Mouse (Mus musculus) common myeloid progenitor, adult 5-6 weeks (primary cell): ENCODE results near the gene Upp2. TPM values are rescaled to one million over a fixed set of nuclear protein-coding genes. Genes with fewer than 3 reads are reported as not detected.

Source experiments
- ATAC-seq: replicated peaks from 2 replicates; pipeline ENCODE4 v1.8.0; 2016; ENCODE audit warnings: low read depth, mild to moderate bottlenecking, moderate TSS enrichment, inconsistent platforms; ENCODE audit not compliant: poor library complexity, severe bottlenecking
- total RNA-seq: library from RNA; stranded (forward); fragments of 200-1000, 187-1606 nt; gene quantifications from 2 replicates; pipeline ENCODE4 v1.2.3, GENCODE M21; 2017

Upp2 gene
- total RNA-seq, 1 experiment from 2014 or later, result 1.6 TPM

DNA sequence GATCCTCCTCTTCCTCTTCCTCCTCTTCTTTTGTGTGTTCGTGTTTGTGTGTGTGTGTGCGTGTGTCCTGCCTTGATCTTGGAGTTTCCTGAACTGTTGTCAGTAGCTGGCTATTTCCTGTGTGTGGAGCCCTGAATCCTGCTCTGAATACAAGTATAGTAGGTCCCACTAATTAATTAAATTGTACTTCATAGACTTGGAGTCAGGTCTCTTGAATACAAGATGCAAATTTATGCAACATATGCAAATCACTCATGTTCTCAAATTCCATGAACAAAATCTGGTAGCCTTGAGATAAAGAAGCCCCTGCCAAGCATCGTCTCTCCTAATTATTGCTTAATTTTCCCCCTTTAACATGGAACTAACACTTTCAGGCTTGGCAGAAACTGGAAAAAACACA lies 36.3 kb downstream of the Upp2 start:
- no peak for ATAC-seq

DNA sequence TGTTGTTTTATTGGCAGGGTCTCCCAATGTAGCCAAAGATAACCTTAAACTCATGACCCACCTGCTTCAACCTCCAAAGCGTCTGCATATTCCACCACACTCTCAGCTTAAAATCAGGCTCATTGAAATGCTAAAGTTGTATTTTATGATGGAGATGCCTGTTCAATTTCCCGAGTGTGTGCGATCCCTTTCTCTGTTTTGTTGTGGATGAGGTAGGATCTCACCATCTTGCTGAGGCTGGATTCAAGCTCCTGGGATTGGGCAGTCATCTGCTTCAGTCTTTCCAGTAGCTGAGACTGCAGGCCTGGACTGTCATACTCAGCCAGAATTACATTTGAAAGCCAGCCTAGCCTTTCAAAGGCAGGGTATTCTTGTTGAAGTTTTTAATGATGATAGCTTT lies 37.7 kb downstream of the Upp2 start:
- ATAC-seq, result no peak

DNA sequence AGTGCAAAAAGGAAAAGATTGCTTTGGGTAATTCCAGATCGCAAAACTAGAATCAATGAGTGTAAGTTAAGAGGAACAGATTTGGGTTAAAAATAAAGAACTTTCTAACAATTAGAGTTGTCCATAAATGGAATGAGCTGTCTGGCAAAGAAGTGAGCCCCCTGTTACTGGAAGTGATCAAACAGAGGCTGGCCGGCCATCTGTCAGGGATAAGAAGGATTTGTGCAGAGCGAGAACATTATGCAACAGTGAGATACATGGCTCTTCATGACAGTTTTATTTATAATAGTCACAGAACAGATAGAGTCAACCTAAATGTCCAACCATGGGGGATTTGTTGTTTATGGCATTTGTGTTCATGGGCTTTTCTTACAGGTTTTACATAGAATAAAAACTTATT lies 46.6 kb downstream of the Upp2 start:
- ATAC-seq, result no peak

DNA sequence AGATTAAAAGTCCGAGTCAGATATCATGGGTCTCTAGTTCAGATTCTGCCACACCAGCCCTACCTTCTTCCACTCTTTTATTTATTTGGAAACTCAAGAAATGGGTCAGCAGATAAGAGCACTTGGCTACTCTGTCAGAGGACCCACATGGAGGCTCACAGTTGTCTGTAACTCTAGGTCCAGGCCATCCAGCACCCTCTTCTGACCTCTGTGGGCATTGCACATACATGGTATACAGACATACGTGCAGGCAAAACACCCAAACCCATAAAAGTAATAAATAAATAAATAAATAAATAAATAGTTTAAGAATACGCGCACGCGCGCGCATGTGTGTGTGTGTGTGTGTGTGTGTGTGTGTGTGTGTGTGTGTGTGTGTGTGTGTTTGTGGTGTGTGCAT lies 47.8 kb downstream of the Upp2 start:
- no peak for ATAC-seq

DNA sequence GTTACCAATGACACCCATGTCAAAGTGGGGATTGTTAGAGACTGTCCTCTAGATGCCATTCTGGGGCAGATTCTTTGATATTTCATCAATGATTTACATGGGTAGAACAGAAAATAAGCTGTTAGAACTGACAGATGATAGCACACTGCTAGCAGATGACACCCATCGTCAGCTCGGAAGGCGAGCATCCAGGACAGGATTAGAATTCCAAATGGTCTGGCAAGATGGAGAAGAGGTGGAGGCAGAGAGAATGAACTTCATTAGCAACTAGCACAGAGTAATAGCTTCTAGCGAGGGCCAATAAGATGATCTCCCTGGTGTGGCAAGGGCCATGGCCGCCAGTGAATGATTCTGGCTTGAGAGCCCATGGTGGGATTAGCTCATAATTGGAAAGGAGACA lies 48.7 kb downstream of the Upp2 start:
- no peak for ATAC-seq

DNA sequence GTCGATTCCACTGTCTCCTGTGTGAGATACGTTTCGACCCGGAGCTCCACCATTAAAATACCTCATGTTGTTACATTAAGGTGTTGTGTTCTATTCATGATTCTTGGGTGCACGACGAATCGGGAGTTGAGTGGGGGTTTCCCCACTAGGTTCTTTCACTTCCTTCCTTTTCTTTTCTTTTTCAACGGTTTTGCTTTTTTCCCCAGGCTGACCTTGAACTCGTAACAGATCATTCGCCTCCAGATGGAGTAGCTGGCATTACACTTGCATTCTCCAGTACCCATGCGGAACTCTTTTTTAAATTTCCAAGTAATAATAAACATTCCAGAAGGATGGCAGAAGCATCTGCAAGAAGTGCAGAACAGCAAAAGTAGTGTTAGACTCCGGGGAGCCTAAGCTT lies 58.1 kb downstream of the Upp2 start:
- no peak for ATAC-seq

DNA sequence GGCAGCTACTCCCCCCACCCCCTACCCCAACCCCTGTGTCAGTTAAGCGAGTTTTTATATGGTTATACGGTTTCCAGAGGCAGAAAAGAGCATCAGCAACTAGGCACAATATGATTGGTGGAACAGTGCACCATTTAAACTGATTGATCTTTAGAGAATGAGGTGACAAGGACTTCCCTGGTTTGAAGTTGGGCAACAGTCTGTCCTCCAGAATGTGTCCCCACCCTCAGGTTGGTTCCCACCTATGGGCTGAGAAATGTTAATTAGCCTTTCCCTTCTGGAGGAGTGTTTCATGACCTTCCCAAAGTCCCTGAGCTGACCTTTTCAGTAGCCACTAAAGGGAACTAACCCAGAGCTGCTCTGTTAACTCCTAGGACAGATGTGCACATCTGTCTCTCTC lies 58.6 kb downstream of the Upp2 start:
- ATAC-seq, result no peak

DNA sequence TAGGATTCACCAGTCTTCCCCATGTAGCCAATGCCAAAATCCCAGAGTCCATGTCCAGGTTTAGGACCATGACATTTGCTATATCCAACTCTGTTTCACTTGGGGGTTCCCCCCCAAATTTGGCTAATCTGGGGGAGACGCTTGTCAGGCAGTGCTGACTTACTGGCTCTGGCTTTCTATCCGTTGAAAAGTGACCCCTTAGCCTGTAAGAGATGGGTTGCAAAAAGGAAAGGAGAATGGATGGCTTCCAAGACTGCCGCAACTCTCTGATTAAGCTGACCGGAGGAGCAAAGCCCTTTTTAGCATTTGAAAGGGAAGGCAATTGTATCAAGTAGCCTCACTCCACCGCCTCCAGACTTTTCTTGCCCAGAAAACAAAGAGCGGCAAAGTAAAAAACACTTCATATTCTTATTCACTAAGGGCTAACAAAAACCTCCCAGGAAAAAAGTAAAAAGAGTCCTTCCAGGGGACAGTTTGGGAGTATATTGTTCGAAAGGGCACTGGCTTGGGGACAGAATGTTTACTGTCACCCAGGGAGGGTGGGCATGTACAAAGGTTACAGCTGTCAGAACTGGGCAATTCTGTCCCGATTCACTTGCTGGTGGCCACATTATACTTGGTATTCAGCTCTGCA lies 59.2 kb downstream of the Upp2 start:
- no peak for ATAC-seq

DNA sequence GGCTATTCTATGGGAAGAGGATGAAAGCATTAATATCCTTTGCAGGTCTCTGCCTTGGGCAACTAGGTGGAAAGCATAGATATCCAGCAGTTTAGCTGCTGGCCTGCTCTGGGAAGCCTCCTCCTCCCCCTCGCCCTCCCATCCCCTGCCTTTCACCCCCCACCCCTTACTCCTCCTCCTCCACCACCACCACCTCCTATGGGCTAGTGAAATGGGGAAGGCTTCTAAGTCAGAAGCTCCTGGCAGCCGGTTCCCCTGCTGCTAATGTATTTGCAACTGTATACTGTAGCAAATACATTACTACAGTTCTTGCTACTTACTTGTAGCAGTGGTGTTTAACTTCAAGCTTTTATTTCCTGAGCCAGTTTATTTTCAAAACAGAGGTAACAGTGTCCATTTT lies 60.9 kb downstream of the Upp2 start:
- no peak for ATAC-seq

DNA sequence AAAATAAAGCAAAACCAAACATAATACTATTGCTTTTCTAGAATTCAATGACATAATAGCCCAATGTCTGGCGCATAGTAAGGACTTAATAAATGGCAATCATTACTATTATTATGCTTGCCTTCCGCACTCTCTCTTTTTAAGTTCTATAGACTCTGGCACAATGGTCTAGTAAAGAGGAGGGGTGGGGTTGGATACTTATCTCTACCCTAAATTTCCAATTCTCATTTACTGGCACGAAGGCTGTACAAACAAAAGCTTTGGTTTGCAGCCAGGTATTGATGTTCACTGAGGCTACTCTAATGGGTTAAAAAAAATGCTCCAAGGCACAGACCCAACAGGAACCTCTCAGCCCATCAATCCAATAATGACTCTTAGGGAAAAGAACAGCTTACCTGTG lies 61.9 kb downstream of the Upp2 start:
- no peak for ATAC-seq

DNA sequence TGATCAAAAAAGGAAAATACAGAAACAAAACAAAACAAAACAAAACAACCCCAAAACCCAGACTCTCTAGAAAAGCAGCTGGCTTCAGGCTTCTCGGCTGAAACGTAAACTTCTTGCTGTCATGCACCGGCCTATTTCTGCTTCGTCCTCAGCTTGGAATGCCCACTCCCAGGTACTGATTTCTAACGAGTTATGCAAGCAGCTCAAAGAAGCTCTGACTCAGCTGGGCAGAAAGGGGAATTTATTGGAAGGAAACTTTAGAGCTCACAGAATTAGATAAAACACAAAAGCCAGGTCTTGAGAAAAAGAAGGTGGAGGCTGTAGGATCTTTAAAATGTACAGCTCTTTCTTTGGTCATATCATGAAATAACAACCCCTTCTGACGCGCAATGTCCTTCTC lies 62.3 kb downstream of the Upp2 start:
- no peak for ATAC-seq

DNA sequence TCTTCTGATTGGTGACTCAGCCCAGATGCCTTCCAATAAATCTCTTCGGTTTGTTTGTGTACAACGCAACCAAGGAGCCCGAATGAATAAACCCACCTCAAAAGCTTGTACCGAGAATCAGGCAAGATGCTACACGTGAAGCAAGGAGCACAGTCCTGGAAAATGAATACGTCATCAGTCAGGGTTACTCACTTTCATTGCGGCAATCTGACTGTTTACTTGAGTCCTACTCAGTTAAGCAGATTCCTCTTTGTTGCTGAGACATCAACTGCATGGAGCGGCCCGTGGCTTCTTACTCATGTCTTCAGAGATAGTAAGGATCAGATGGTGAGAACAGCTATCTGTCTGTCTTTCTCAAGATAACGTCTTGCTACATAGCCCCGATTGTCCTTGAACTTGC lies 66.7 kb downstream of the Upp2 start:
- no peak for ATAC-seq

DNA sequence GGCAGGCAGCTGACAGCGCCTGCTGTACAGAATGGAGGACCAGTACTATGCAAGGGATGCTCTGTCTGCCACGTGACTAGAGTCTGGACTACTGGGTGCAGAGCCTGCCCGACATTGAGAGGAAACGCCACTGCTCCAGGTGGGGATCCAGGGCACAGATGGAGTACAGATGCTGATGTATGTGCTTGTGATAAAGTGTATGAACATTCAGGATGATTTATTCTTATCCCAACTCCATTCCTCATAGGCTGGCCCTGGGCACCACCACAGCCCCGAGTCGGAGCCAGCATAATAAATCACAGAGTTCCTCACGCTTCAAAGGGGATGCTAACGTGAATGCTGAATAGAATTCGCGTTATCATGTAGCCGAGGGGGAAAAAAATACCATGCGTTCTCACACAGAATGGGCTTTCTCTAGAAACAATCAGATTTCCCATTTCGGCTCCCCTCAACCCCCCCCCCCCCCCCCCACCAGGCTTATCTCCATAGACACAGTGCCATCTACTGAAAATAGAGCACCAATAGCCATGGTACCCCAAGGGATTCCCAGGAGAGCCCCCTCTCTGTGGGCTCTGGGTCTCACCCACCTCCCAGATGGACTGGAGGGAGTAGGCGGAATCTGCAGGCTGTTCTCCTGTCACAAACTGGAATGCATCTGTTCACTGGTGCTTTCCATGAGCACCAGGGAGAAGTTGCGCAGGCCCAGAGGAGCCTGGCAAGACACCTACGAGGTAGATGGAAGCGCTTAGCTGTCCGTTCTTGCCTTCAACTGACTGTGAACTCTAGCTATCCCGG lies 74.9 kb downstream of the Upp2 start:
- no peak for ATAC-seq

DNA sequence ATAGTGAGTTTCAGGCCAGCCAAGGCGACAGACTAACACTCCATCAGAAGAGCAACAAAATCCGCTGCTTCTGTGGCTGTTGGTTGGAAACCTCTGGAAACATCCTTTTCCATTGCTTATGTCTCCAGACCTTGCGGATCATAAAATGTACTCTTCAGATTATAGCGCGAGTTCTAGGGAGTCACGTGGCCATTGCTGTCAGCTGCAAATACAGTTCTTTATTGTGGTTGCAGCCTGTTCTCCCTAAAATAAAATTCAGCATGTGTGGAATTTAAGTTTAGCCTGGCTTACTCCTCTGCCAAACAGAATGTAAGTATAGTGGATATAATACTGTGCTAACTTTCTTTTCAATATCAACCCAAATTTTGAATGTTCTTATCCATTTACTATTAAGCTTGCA lies 78.6 kb downstream of the Upp2 start:
- no peak for ATAC-seq

DNA sequence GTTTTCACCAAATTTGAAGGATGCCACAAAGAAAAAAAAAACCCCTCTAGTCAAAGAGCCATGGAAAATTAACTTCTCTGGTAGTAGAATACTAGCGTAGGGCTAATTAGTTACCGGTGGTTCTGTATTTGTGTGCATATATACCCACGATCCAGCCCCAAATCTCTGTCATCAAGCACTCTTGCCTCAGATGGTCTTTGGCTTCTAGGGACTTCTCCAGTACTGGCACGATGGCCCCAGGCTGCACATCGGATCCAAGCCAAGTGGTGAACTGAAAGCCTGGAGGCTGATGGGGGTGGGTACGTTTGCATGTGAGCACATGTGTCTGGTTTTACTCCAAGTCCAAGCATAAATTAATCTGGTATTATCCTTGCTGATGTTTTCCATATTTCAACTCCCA lies 88.1 kb downstream of the Upp2 start:
- ATAC-seq, result no peak

DNA sequence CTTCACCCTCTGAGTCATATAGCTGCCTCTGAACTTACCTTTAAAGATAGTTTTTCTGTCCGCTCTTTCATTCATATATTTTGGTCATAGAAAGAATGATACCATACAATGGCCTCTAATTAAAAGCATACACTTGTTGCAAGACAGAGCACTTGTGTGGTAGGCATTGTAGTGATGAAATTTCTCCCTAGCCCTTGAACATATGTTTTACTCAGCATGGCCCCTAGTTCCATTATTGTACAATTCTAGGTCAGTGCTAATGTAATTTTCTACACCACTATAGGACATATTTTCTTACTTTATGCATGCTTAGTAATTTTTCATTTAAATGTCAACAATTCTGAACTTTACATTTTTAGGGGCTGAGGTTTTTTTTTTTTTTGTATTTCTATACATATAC lies 89.9 kb downstream of the Upp2 start:
- ATAC-seq, result no peak

DNA sequence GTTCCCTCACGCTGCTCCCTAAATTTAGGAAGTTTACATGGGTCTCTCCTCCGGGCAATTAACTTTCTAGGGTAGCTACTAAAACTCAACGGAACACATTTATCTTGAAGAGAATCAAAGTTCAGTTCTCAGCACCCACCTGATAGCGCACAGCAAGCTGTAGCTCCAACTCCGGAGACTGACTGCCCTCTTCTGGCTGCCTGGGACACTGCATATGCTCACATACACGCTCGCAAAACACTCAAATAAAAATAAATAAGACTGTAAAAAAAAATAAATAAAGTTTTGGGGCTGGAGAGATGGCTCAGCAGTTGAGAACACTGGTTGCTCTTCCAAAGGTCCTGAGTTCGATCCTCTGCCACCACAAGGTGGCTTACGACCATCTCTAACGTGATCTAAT lies 90.8 kb downstream of the Upp2 start:
- ATAC-seq, result no peak

DNA sequence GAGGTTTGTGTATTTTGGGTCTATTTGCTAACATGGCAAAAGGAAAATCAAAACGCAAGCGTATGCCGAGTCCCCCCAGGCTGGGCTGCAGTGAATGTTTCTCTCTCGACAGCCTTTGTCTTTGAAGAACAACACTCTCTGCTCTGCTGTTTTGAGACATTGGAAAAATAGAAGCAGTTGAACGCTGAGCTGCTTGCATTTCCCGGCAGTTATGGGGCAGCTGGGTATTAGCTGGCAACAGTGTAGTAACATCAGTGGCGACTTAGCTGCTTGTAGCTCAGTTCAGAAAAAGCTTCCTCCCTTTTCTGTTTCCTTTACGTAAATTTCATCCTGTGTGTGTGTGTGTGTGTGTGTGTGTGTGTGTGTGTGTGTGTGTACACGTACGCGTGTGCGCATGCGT lies 93.5 kb downstream of the Upp2 start:
- no peak for ATAC-seq

DNA sequence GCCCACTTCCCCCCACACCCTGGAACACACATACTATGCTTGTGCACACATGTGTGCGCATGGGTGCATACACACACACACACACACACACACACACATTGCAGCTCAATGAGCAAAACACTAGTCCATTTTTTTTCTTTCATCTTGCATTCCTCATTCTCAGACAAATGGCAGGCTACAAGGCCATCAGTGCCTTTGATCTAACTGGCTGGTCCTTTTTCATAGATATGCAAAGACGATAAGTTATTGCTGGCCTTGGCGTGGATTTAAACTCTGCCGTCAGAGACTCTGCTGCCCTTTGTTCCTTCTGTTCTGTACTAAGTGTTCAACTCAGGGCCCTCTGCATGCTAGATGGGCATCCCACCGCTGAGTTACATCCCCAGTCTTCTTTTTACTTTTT lies 94.0 kb downstream of the Upp2 start:
- no peak for ATAC-seq

DNA sequence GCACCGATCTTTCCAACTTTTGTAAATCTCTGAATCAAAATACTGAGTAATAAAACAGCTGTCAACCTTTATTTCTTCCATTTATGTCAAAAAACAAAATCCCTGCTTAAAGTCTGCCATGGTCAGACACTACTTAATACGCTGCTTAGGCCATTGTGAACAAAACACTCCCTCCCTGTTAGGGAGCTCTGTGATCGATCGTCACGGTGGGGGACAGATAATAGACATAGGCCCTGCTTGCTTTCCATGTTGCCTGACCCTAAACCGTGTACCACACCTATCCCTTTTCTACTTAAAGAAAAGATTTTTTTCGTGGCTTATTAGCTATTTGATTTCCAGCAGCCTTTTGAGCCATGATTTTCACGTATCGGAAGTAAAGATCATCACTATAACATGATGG lies 95.6 kb downstream of the Upp2 start:
- ATAC-seq, result no peak

DNA sequence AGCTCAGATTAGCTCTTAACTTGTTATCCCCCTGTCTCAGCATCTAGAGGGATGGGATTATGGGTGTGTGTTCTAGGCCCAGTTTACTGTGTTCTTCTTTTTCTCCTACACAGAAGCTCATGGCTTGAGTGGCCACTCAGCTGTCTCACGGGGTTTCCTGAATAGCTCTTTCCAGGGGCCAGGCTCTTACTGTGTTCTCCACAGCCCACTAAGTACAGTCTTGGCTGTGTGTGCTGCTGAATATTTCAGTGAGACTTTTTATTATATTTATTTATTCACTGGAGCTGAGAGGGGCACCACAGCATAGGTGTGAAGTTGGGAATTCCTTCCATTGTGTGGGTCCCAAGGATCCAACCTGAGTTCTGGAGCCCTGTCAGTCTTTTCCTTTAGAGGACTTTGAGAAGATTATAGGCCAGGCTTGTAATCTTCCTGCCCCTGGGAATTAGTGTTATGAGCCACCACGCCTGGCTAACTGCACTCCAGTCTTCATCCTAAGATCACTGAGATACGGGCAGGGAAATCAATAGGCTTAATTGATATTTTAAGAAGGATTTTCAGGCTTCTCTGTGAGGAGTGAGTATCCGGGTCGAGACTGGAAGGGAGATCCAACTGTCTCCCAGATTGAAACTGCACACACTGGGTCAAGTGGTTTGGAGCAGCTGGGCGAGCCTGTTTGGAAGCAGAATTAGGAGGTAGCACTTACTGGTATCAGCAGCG lies 96.5 kb downstream of the Upp2 start:
- no peak for ATAC-seq
